Mouse (Mus musculus) ZHBTc4 (cell line): ENCODE measurements around the gene Edc3.
"Not testable (repeated sequence)": the region's sequence is repeated elsewhere in the genome, so short reads cannot be mapped to it uniquely, and the experiment has no call there.

Experiments used
- DNase-seq: peaks from one replicate; pipeline ENCODE4 v3.0.0-alpha.2; 2011; ENCODE audit warnings: low read depth, low spot score

Edc3 gene

GRCm38 (mm10) chr9:57698466-57699150 is 9.7 kb upstream of the Edc3 start:
- DNase-seq: peak; percentile 12

GRCm38 (mm10) chr9:57706496-57706895 is 1.8 kb upstream of the Edc3 start:
- no peak for DNase-seq

- DNase-seq: no peak
Measured at GRCm38 (mm10) chr9:57708720-57709274, 457 bp downstream of the Edc3 start.

- DNase-seq: not testable (repeated sequence)
Measured at GRCm38 (mm10) chr9:57710214-57710613, 1.9 kb downstream of the Edc3 start.

GRCm38 (mm10) chr9:57712194-57712593 is 3.9 kb downstream of the Edc3 start:
- DNase-seq: peak; percentile 77

GRCm38 (mm10) chr9:57718408-57718807 is 10.1 kb downstream of the Edc3 start:
- no peak for DNase-seq

- no peak for DNase-seq
Measured at GRCm38 (mm10) chr9:57720736-57721135, 12.4 kb downstream of the Edc3 start.

- no peak for DNase-seq
Measured at GRCm38 (mm10) chr9:57722371-57722770, 14.0 kb downstream of the Edc3 start.

- DNase-seq: no peak
Measured at GRCm38 (mm10) chr9:57723315-57723715, 15.0 kb downstream of the Edc3 start.

GRCm38 (mm10) chr9:57723796-57724195 is 15.5 kb downstream of the Edc3 start:
- no peak for DNase-seq

- DNase-seq: no peak
Measured at GRCm38 (mm10) chr9:57724701-57725100, 16.4 kb downstream of the Edc3 start.

- DNase-seq: peak; percentile 46
Measured at GRCm38 (mm10) chr9:57728312-57728711, 20.0 kb downstream of the Edc3 start.

GRCm38 (mm10) chr9:57733606-57734005 is 25.3 kb downstream of the Edc3 start:
- no peak for DNase-seq

- no peak for DNase-seq
Measured at GRCm38 (mm10) chr9:57739863-57740262, 31.5 kb downstream of the Edc3 start.

- peak; percentile 77 for DNase-seq
Measured at GRCm38 (mm10) chr9:57744462-57745091, 36.2 kb downstream of the Edc3 start.

- DNase-seq: no peak
Measured at GRCm38 (mm10) chr9:57747067-57747466, 38.7 kb downstream of the Edc3 start.

- no peak for DNase-seq
Measured at GRCm38 (mm10) chr9:57748137-57748536, 39.8 kb downstream of the Edc3 start.

GRCm38 (mm10) chr9:57748831-57749230 is 40.5 kb downstream of the Edc3 start:
- no peak for DNase-seq

- DNase-seq: no peak
Measured at GRCm38 (mm10) chr9:57750901-57751300, 42.6 kb downstream of the Edc3 start.

GRCm38 (mm10) chr9:57757578-57757977 is 49.2 kb downstream of the Edc3 start:
- no peak for DNase-seq

- peak; percentile 92 for DNase-seq
Measured at GRCm38 (mm10) chr9:57758528-57758927, 50.2 kb downstream of the Edc3 start.

- peak; percentile 92 for DNase-seq
Measured at GRCm38 (mm10) chr9:57759289-57759688, 50.9 kb downstream of the Edc3 start.
